Comparison of ENCODE assay signal across 27 mouse cellular contexts in genomic region chr12:54019979-54020378, GRCm38 (mm10).
"Had no signal": no experiment of that assay in that cellular context is flagged by ENCODE, and none has a peak within 500 bp of the region (broad histone marks: within the 10 kb centered on the region; RNA-seq: fewer than 3 reads in every experiment).

No protein-coding gene starts in this region.

- ATAC-seq: hindbrain, postnatal 0 days; intestine, embryonic 16.5 days; liver, embryonic 12.5 days had no signal

- H3K4me3 ChIP-seq: heart, adult 2 months; heart, embryonic 13.5 days; heart, embryonic 15.5 days; hindbrain, embryonic 13.5 days; hindbrain, embryonic 15.5 days; kidney, embryonic 15.5 days; limb, embryonic 13.5 days; limb, embryonic 15.5 days; liver, embryonic 12.5 days had no signal

- DNase-seq: gastrocnemius, postnatal 14 days; gastrocnemius, postnatal 36 days; heart, adult 11 months; heart, adult 2 months; heart, postnatal 14 days; heart, postnatal 36 days; kidney, adult 11 months; kidney, adult 2 months; kidney, adult 9 months; kidney, postnatal 14 days; kidney, postnatal 36 days; layer of hippocampus, adult 9-11 months; layer of hippocampus, postnatal 36 days; left cerebral cortex, postnatal 4 days had no signal

- H3K36me3 ChIP-seq: heart, embryonic 13.5 days; heart, embryonic 15.5 days; hindbrain, embryonic 13.5 days; hindbrain, embryonic 15.5 days; kidney, embryonic 15.5 days; limb, embryonic 13.5 days; limb, embryonic 15.5 days; liver, embryonic 12.5 days had no signal

- H3K27ac ChIP-seq: heart, adult 2 months; heart, embryonic 13.5 days; heart, embryonic 15.5 days; hindbrain, embryonic 13.5 days; hindbrain, embryonic 15.5 days; hindbrain, postnatal 0 days; kidney, embryonic 15.5 days; kidney, postnatal 0 days; limb, embryonic 13.5 days; limb, embryonic 15.5 days; liver, embryonic 12.5 days; liver, embryonic 14.5 days had no signal

- H3K4me2 ChIP-seq: heart, embryonic 11.5 days; heart, embryonic 13.5 days; heart, embryonic 15.5 days; hindbrain, embryonic 13.5 days; hindbrain, embryonic 15.5 days; kidney, embryonic 15.5 days; limb, embryonic 13.5 days; limb, embryonic 15.5 days; liver, embryonic 12.5 days had no signal

- H3K9ac ChIP-seq: heart, embryonic 13.5 days; heart, embryonic 15.5 days; hindbrain, embryonic 13.5 days; hindbrain, embryonic 15.5 days; kidney, embryonic 15.5 days; limb, embryonic 13.5 days; limb, embryonic 15.5 days; liver, embryonic 12.5 days; liver, embryonic 14.5 days had no signal

- H3K27me3 ChIP-seq: heart, embryonic 13.5 days; heart, embryonic 15.5 days; hindbrain, embryonic 13.5 days; hindbrain, embryonic 15.5 days; kidney, embryonic 15.5 days; limb, embryonic 13.5 days; limb, embryonic 15.5 days had no signal

- H3K4me1 ChIP-seq: heart, embryonic 15.5 days; hindbrain, embryonic 13.5 days; hindbrain, embryonic 15.5 days; liver, embryonic 12.5 days had no signal

- H3K9me3 ChIP-seq: heart, embryonic 13.5 days; heart, embryonic 15.5 days; hindbrain, embryonic 13.5 days; hindbrain, embryonic 15.5 days; kidney, embryonic 15.5 days; limb, embryonic 13.5 days; limb, embryonic 15.5 days; liver, embryonic 12.5 days had no signal
